Mouse (Mus musculus) E14TG2a.4 (cell line): ENCODE results near the gene Tlx3.

ENCODE experiments used
- CTCF ChIP-seq: conservative IDR thresholded peaks from 2 replicates; pipeline ENCODE4 v1.5.1; 2014; ENCODE audit warnings: low read length
- NANOG ChIP-seq: IDR thresholded peaks from 2 replicates; pipeline ENCODE4 v1.6.1; 2014; ENCODE audit warnings: borderline replicate concordance, low read length, mixed read lengths

- TF ChIP-seq CTCF, result no peak
- TF ChIP-seq NANOG, result no peak
Measured at GRCm38 (mm10) chr11:33204329-33204705, 928 bp upstream of the Tlx3 start.
